Mouse (Mus musculus): ENCODE data around the gene Ctps2.

GRCm38 (mm10) chrX:163063936-163064335, 162.9 kb downstream of the Ctps2 start:
- no peak for TF ChIP-seq CTCF (IDR thresholded peaks at IDR 0.05; ENCODE audit: borderline replicate concordance, insufficient read depth, low read length)
- no peak for TF ChIP-seq POLR2A (IDR thresholded peaks at IDR 0.05; ENCODE audit: low read depth, low read length)

Data from embryonic fibroblast, embryonic 13.5 days (primary cell).